Mouse (Mus musculus): ENCODE measurements around the gene Gng13.

DNA sequence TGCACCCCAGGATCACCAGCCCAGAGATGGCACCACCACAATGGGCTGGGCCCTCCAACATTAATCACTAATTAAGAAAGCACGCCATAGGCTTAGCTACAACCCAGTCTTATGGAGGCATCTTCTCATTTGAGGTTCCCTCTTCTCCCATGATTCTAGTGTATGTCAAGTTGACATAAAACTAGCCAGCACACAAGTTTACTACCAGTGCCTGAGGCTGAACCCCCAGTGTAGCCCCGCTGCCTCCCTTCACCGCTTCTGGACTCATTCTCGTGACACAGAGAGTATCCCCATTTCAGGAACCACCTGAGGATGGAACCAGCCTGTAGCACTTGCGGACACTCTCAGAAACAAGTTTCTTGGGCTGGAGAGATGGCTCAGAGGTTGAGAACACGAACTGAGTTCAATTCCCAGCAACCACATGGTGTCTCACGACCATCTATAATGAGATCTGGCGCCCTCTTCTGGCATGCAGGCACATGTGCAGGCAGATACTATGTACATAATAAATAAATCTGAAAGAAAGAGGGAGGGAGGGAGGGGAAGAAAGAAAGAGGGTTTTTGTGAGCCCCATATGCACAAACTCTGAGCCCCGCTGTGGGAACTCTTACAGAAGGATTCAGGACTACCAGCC is 16.0 kb upstream of the Gng13 start:
- no peak for TF ChIP-seq POLR2A (IDR thresholded peaks at IDR 0.05; ENCODE audit: insufficient read depth, low read depth, low read length)
- TF ChIP-seq CTCF (IDR thresholded peaks at IDR 0.05; ENCODE audit: insufficient read depth, low read depth, low read length): no peak

Measured in olfactory bulb, adult 2 months (tissue).